Mouse (Mus musculus) splenic B cell, adult 2 months (primary cell): ENCODE data around the gene Vamp9.

Experiments
- DNase-seq: peaks from one replicate; pipeline ENCODE4 v3.0.0-alpha.2; 2011; ENCODE audit warnings: low read depth, low spot score
- H3K27me3 ChIP-seq: 2 replicates; pipeline ENCODE4 v1.6.1; 2012; ENCODE audit warnings: mild to moderate bottlenecking, low read length, moderate library complexity, mixed read lengths; ENCODE audit not compliant: control insufficient read depth, poor library complexity, insufficient read depth, severe bottlenecking
- H3K36me3 ChIP-seq: 2 replicates; pipeline ENCODE4 v1.6.1; 2012; ENCODE audit warnings: mild to moderate bottlenecking, low read length, moderate library complexity, mixed read lengths; ENCODE audit not compliant: control insufficient read depth, poor library complexity, insufficient read depth, severe bottlenecking

Gene Vamp9

GRCm38 (mm10) chr5:99905731-99906130 lies 323 bp upstream of the Vamp9 start:
- Histone ChIP-seq H3K27me3 (no peaks in the 10 kb centered on the region), H3K36me3 (no peaks in the 10 kb centered on the region)
- DNase-seq: no peak

- Histone ChIP-seq H3K36me3 (no peaks in the 10 kb centered on the region), H3K27me3 (no peaks in the 10 kb centered on the region)
- DNase-seq: no peak
Observed at GRCm38 (mm10) chr5:99915494-99915893, 9.4 kb downstream of the Vamp9 start.

GRCm38 (mm10) chr5:99922033-99922432 lies 16.0 kb downstream of the Vamp9 start:
- H3K36me3 ChIP-seq: no peaks in the 10 kb centered on the region
- no peak for DNase-seq
- no peaks in the 10 kb centered on the region for H3K27me3 ChIP-seq

- DNase-seq: peak; percentile 69
- no peaks in the 10 kb centered on the region for H3K27me3 ChIP-seq
- no peaks in the 10 kb centered on the region for H3K36me3 ChIP-seq
Observed at GRCm38 (mm10) chr5:99927951-99928350, 21.9 kb downstream of the Vamp9 start.

- DNase-seq: no peak
- Histone ChIP-seq H3K27me3 (no peaks in the 10 kb centered on the region), H3K36me3 (no peaks in the 10 kb centered on the region)
Observed at GRCm38 (mm10) chr5:99931910-99932309, 25.9 kb downstream of the Vamp9 start.

GRCm38 (mm10) chr5:99939440-99939839 lies 33.4 kb downstream of the Vamp9 start:
- Histone ChIP-seq H3K27me3 (no peaks in the 10 kb centered on the region), H3K36me3 (no peaks in the 10 kb centered on the region)
- no peak for DNase-seq

- DNase-seq: no peak
- no peaks in the 10 kb centered on the region for H3K36me3 ChIP-seq
Observed at GRCm38 (mm10) chr5:99941273-99941672, 35.2 kb downstream of the Vamp9 start.

GRCm38 (mm10) chr5:99941776-99942502 lies 35.9 kb downstream of the Vamp9 start:
- no peaks in the 10 kb centered on the region for H3K27me3 ChIP-seq
- no peaks in the 10 kb centered on the region for H3K36me3 ChIP-seq
- DNase-seq: no peak

More at GRCm38 (mm10) chr5:99941273-99941672, 35.2 kb downstream of the Vamp9 start:
- no peaks in the 10 kb centered on the region for H3K27me3 ChIP-seq

- H3K36me3 ChIP-seq: no peaks in the 10 kb centered on the region; the same call in 1 of the 2 replicates
- no peaks in the 10 kb centered on the region for H3K27me3 ChIP-seq
- no peak for DNase-seq
Observed at GRCm38 (mm10) chr5:99952513-99952912, 46.5 kb downstream of the Vamp9 start.

- DNase-seq: no peak
- Histone ChIP-seq H3K36me3 (no peaks in the 10 kb centered on the region; the same call in 1 of the 2 replicates), H3K27me3 (no peaks in the 10 kb centered on the region)
Observed at GRCm38 (mm10) chr5:99953883-99954282, 47.8 kb downstream of the Vamp9 start.

- DNase-seq: no peak
- Histone ChIP-seq H3K36me3 (peaks cover 11% of the 10 kb centered on the region), H3K27me3 (no peaks in the 10 kb centered on the region)
Observed at GRCm38 (mm10) chr5:99958666-99959065, 52.6 kb downstream of the Vamp9 start.

- Histone ChIP-seq H3K27me3 (no peaks in the 10 kb centered on the region), H3K36me3 (peaks cover 13% of the 10 kb centered on the region)
- DNase-seq: no peak
Observed at GRCm38 (mm10) chr5:99959236-99959936, 53.3 kb downstream of the Vamp9 start.

GRCm38 (mm10) chr5:99959960-99960359 lies 53.9 kb downstream of the Vamp9 start:
- DNase-seq: no peak
- no peaks in the 10 kb centered on the region for H3K27me3 ChIP-seq
- peaks cover 14% of the 10 kb centered on the region for H3K36me3 ChIP-seq

- Histone ChIP-seq H3K36me3 (peaks cover 5% of the 10 kb centered on the region; the same call in 1 of the 2 replicates), H3K27me3 (no peaks in the 10 kb centered on the region)
- DNase-seq: peak; percentile 20
Observed at GRCm38 (mm10) chr5:99973941-99974340, 67.9 kb downstream of the Vamp9 start.

- no peak for DNase-seq
- H3K27me3 ChIP-seq: no peaks in the 10 kb centered on the region
- peaks cover 3% of the 10 kb centered on the region; the same call in 1 of the 2 replicates for H3K36me3 ChIP-seq
Observed at GRCm38 (mm10) chr5:99975061-99975460, 69.0 kb downstream of the Vamp9 start.
